Mouse (Mus musculus) brain, embryonic 14.5 days (tissue): Measurements from ENCODE around the gene Zfp853.

Source experiments
- CTCF ChIP-seq: fragments of 200-500 bp; IDR thresholded peaks from 2 replicates; pipeline ENCODE4 v1.5.1; 2012; ENCODE audit warnings: inconsistent platforms, mild to moderate bottlenecking, moderate library complexity, borderline replicate concordance; ENCODE audit not compliant: insufficient read depth, insufficient read length; ENCODE audit errors: extremely low read depth
- POLR2A ChIP-seq: fragments of 200-500 bp; IDR thresholded peaks from 2 replicates; pipeline ENCODE4 v1.6.1; 2012; ENCODE audit warnings: mild to moderate bottlenecking, inconsistent platforms, borderline replicate concordance; ENCODE audit not compliant: poor library complexity, insufficient read depth, insufficient read length, severe bottlenecking; ENCODE audit errors: extremely low read depth

DNA sequence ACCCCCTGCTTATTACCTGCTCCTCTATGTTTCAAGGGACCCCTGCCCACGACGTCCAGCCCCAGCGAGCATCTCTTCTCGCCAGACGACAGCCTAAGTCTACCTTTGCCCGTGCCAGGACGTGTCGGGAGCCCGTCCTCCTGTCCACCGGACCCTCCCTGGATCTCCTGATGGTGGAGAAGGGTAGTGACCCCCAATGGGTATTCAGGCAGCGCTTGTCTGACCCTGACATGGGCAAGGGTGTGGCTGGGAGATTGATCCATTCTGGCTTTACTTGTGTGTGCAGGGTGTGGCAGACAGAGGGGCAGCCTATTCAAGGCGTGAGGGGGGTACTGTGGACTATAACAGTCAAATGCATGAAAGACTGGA is 23.3 kb downstream of the Zfp853 start:
- TF ChIP-seq POLR2A (no peak), CTCF (no peak)
